13 mouse cellular contexts compared by ENCODE assay signal in genomic region chr13:99765965-99766364, GRCm38 (mm10).
DNase-seq lines count a peak whose midpoint lies in the region; ATAC-seq and TF ChIP-seq lines count a peak whose summit lies in the region.
"Had no signal": no experiment of that assay in that cellular context is flagged by ENCODE, and none has a peak within 500 bp of the region (broad histone marks: within the 10 kb centered on the region; RNA-seq: fewer than 3 reads in every experiment).

No protein-coding gene starts in this region.

- no peak for TF ChIP-seq POLR2A in limb, embryonic 14.5 days (IDR thresholded peaks at IDR 0.05; ENCODE audit: borderline replicate concordance, extremely low read depth, insufficient read depth, insufficient read length)

- no peaks in the 10 kb centered on the region for H3K36me3 ChIP-seq in hindbrain, embryonic 13.5 days
- H3K36me3 ChIP-seq in hindbrain, postnatal 0 days (ENCODE audit: insufficient read depth, low read length) = no peaks in the 10 kb centered on the region
- H3K36me3 ChIP-seq in limb, embryonic 14.5 days (ENCODE audit: control insufficient read depth, insufficient read depth, low read length) = no peaks in the 10 kb centered on the region
- H3K36me3 ChIP-seq in liver, postnatal 0 days (replicated peaks; ENCODE audit: insufficient read depth, low read length) = no peaks in the 10 kb centered on the region
- H3K36me3 ChIP-seq: midbrain, embryonic 15.5 days; neural tube, embryonic 12.5 days had no signal

- no peak for ATAC-seq in hindbrain, embryonic 13.5 days (ENCODE audit: low FRiP score)
- no peak for ATAC-seq in hindbrain, postnatal 0 days
- peak; percentile 80 for ATAC-seq in limb, embryonic 14.5 days (ENCODE audit: low FRiP score, low read depth)
- no peak for ATAC-seq in liver, postnatal 0 days
- ATAC-seq: CD4-positive, CD25-positive, alpha-beta regulatory T cell, adult 4 months; midbrain, embryonic 15.5 days had no signal

- peaks cover 37% of the 10 kb centered on the region for H3K4me1 ChIP-seq in hindbrain, embryonic 13.5 days (replicated peaks)
- 0 out of 2 replicates have a peak, but pooled peaks cover 3% of the 10 kb centered on the region for H3K4me1 ChIP-seq in hindbrain, postnatal 0 days (ENCODE audit: insufficient read depth, low read length)
- H3K4me1 ChIP-seq in limb, embryonic 14.5 days (ENCODE audit: control insufficient read depth, insufficient read depth, low read length) = peaks cover 39% of the 10 kb centered on the region
- peaks cover 11% of the 10 kb centered on the region for H3K4me1 ChIP-seq in liver, postnatal 0 days (ENCODE audit: insufficient read depth)

- peak overlapping the region; percentile 18; the same call in 1 of the 2 replicates for H3K27ac ChIP-seq in hindbrain, embryonic 13.5 days
- H3K27ac ChIP-seq in hindbrain, postnatal 0 days = no peak overlapping the region
- H3K27ac ChIP-seq in limb, embryonic 14.5 days (replicated peaks; ENCODE audit: low read depth, low read length) = peak overlapping the region; percentile 44
- no peak overlapping the region for H3K27ac ChIP-seq in liver, postnatal 0 days (ENCODE audit: low read depth)
- H3K27ac ChIP-seq: midbrain, embryonic 15.5 days; neural tube, embryonic 12.5 days had no signal

- no peak for DNase-seq in hindbrain, postnatal 0 days (ENCODE audit: low spot score)
- DNase-seq in gastrocnemius, postnatal 10 days = peak; percentile 38
- peak; percentile 78 for DNase-seq in limb, embryonic 14.5 days (ENCODE audit: low spot score)
- peak; percentile 72 for DNase-seq in lung, postnatal 36 days
- DNase-seq in left cerebral cortex, adult 11 months (ENCODE audit: low spot score) = no peak
- no peak for DNase-seq in liver, postnatal 0 days
- no peak for DNase-seq in liver
- DNase-seq: cerebellum, adult 9-11 months; kidney, postnatal 36 days had no signal

- no peak for TF ChIP-seq EP300 in liver, postnatal 0 days (IDR thresholded peaks at IDR 0.05; ENCODE audit: low read depth)

- H3K9me3 ChIP-seq in hindbrain, embryonic 13.5 days = no peaks in the 10 kb centered on the region
- H3K9me3 ChIP-seq in hindbrain, postnatal 0 days (ENCODE audit: low read length) = no peaks in the 10 kb centered on the region
- no peaks in the 10 kb centered on the region for H3K9me3 ChIP-seq in limb, embryonic 14.5 days (ENCODE audit: control insufficient read depth, low read length)
- H3K9me3 ChIP-seq in liver, postnatal 0 days (ENCODE audit: low read length) = no peaks in the 10 kb centered on the region
- H3K9me3 ChIP-seq: midbrain, embryonic 15.5 days; neural tube, embryonic 12.5 days had no signal

- no peak overlapping the region for H3K4me2 ChIP-seq in hindbrain, embryonic 13.5 days
- no peak overlapping the region for H3K4me2 ChIP-seq in hindbrain, postnatal 0 days (ENCODE audit: low read depth, low read length)
- H3K4me2 ChIP-seq in limb, embryonic 14.5 days (replicated peaks; ENCODE audit: low read depth, low read length, severe bottlenecking) = no peak overlapping the region
- H3K4me2 ChIP-seq in liver, postnatal 0 days (ENCODE audit: low read depth, low read length) = no peak overlapping the region
- H3K4me2 ChIP-seq: midbrain, embryonic 15.5 days; neural tube, embryonic 12.5 days had no signal

- H3K9ac ChIP-seq in hindbrain, embryonic 13.5 days = no peak overlapping the region
- H3K9ac ChIP-seq in hindbrain, postnatal 0 days (replicated peaks; ENCODE audit: low read length) = no peak overlapping the region
- H3K9ac ChIP-seq in limb, embryonic 14.5 days (ENCODE audit: low read depth, low read length, severe bottlenecking) = no peak overlapping the region
- no peak overlapping the region for H3K9ac ChIP-seq in liver, postnatal 0 days (replicated peaks)
- H3K9ac ChIP-seq: midbrain, embryonic 15.5 days; neural tube, embryonic 12.5 days had no signal

- TF ChIP-seq CTCF in hindbrain, postnatal 0 days (IDR thresholded peaks at IDR 0.05; ENCODE audit: low read depth) = no peak
- TF ChIP-seq CTCF in liver, postnatal 0 days (IDR thresholded peaks at IDR 0.05; ENCODE audit: low read depth) = no peak

- H3K27me3 ChIP-seq in hindbrain, embryonic 13.5 days = 0 out of 2 replicates have a peak, but pooled peaks cover 3% of the 10 kb centered on the region
- H3K27me3 ChIP-seq in hindbrain, postnatal 0 days (ENCODE audit: insufficient read depth, low read length) = no peaks in the 10 kb centered on the region
- H3K27me3 ChIP-seq in limb, embryonic 14.5 days (ENCODE audit: control insufficient read depth, insufficient read depth, low read length) = no peaks in the 10 kb centered on the region
- no peaks in the 10 kb centered on the region for H3K27me3 ChIP-seq in liver, postnatal 0 days (ENCODE audit: insufficient read depth, low read length)
- H3K27me3 ChIP-seq: midbrain, embryonic 15.5 days; neural tube, embryonic 12.5 days had no signal

- H3K4me3 ChIP-seq in hindbrain, embryonic 13.5 days = no peak overlapping the region
- no peak overlapping the region for H3K4me3 ChIP-seq in hindbrain, postnatal 0 days (ENCODE audit: low read length)
- H3K4me3 ChIP-seq in limb, embryonic 14.5 days (replicated peaks; ENCODE audit: low read length) = no peak overlapping the region
- H3K4me3 ChIP-seq in liver, postnatal 0 days (ENCODE audit: low read depth, low read length) = no peak overlapping the region
- H3K4me3 ChIP-seq: midbrain, embryonic 15.5 days; neural tube, embryonic 12.5 days had no signal

- 61% methylated on average over 5 of the region's 5 CpGs for WGBS in hindbrain, embryonic 13.5 days
- WGBS in hindbrain, postnatal 0 days = 35% methylated on average over 5 of the region's 5 CpGs
- WGBS in limb, embryonic 14.5 days = 12% methylated on average over 5 of the region's 5 CpGs
- WGBS in liver, postnatal 0 days (ENCODE audit: insufficient replicate concordance) = 48% methylated on average over 5 of the region's 5 CpGs

Comparison
In these comparisons a context has a peak if more than half of its experiments do, and no peak if none do; other contexts are left out.
1. H3K27ac ChIP-seq: peak in hindbrain, embryonic 13.5 days (single experiment) and limb, embryonic 14.5 days (single experiment); none in hindbrain, postnatal 0 days (single experiment) and liver, postnatal 0 days (single experiment).
2. DNase-seq: peak in gastrocnemius, postnatal 10 days (single experiment), limb, embryonic 14.5 days (single experiment) and lung, postnatal 36 days (single experiment); none in hindbrain, postnatal 0 days (single experiment), left cerebral cortex, adult 11 months (single experiment), liver, postnatal 0 days (single experiment) and liver (single experiment).